Mouse (Mus musculus): ENCODE data around the gene Rcc1. TPM values are rescaled to one million over a fixed set of nuclear protein-coding genes. Genes with fewer than 3 reads are reported as not detected.
A peak's percentile ranks its signal among the peaks of the same experiment; 100 is the strongest.

The Rcc1 gene
- polyA plus RNA-seq, 1 experiment from 2014 or later: 47.1 TPM

DNA sequence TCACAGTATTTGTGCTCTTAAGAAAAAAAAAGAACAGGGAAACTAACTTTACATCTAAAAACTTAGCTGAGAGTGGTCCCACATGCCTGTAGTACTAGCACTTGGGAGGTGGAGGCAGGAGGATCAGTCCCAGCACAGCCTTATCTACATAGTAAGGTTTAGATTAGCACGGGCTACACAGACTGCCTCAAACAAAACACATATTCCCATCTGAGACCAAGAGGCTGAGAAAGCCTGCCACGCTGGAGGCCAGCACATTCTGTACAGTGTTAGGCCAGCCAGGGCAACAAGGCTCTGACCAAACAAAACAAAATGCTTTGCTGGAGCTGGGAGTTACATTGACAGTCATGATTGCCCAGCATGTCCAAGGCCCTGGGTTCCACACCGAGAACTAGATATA lies 30.1 kb upstream of the Rcc1 start:
- no peak overlapping the region for H3K9ac ChIP-seq
- H3K36me3 ChIP-seq: peaks cover 56% of the 10 kb centered on the region
- H3K4me2 ChIP-seq: no peak overlapping the region
- 45% methylated on average over 3 of the region's 3 CpGs for WGBS
- H3K27ac ChIP-seq (ENCODE audit: poor library complexity, severe bottlenecking): no peak overlapping the region
- no peak for ATAC-seq (ENCODE audit: insufficient number of reproducible peaks, low FRiP score)
- no peak overlapping the region for H3K4me3 ChIP-seq
- H3K27me3 ChIP-seq (replicated peaks): no peaks in the 10 kb centered on the region
- H3K4me1 ChIP-seq (replicated peaks): peaks cover 15% of the 10 kb centered on the region
- H3K9me3 ChIP-seq (replicated peaks): no peaks in the 10 kb centered on the region

DNA sequence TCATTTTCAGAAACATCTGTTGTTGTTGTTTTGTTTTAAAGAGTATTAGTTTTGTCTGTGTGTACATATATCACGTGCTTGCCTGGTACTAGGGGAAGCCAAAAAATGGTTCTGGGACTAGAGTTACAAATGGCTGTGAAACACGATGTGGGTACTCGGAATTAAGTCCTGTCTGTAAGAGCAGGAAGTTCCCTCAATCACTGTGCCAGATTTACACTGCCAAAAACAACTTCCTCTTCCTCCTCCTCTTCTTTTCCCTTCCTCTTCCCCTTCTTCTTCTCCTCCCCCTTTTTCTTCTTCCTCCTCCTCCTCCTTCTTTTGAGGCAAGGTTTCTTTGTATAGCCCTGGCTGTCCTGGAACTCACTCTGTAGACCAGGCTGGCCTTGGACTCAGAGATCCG lies 28.9 kb upstream of the Rcc1 start:
- H3K4me2 ChIP-seq: no peak overlapping the region
- no peaks in the 10 kb centered on the region for H3K27me3 ChIP-seq (replicated peaks)
- no peak for ATAC-seq (ENCODE audit: insufficient number of reproducible peaks, low FRiP score)
- H3K27ac ChIP-seq (ENCODE audit: poor library complexity, severe bottlenecking): no peak overlapping the region
- no peak overlapping the region for H3K9ac ChIP-seq
- H3K4me3 ChIP-seq: no peak overlapping the region
- peaks cover 67% of the 10 kb centered on the region for H3K36me3 ChIP-seq
- WGBS: 83% methylated on average over 4 of the region's 4 CpGs
- H3K4me1 ChIP-seq (replicated peaks): peaks cover 7% of the 10 kb centered on the region
- H3K9me3 ChIP-seq (replicated peaks): no peaks in the 10 kb centered on the region

DNA sequence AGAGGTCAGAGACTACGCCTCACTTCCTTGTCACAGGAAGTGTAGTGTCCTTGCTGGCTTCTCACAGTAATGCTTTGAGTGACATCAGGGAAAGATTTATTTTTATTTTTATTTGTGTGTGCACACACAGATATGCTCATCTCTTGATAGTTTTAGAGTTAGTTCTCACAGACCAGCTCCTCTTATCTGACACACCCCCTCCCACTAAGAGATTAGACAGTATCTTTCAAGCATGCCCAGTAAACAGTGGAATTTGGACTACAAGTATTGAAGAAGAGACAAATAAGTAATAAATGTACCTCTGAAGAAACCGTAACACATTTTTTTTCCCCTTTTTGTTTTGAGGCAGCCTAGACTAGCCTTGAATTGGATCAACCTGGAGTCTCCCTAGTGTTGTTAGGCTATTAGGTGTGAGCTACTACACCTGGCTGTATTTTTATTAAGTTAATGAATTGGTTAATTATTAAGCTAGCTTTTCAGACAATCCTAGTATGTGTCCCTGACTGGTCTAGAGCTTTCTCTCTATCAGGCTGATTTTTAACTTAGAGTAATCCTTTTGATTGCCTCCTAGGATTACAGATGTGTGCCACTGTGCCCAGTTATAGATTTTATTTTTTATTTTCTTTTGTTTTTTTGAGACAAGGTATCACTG lies 27.7 kb upstream of the Rcc1 start:
- Histone ChIP-seq H3K9ac (no peak overlapping the region), H3K4me1 (replicated peaks) (peaks cover 5% of the 10 kb centered on the region), H3K27ac (ENCODE audit: poor library complexity, severe bottlenecking) (no peak overlapping the region), H3K4me2 (no peak overlapping the region), H3K9me3 (replicated peaks) (no peaks in the 10 kb centered on the region), H3K4me3 (no peak overlapping the region), H3K27me3 (replicated peaks) (no peaks in the 10 kb centered on the region), H3K36me3 (peaks cover 69% of the 10 kb centered on the region)
- 91% methylated on average over 2 of the region's 2 CpGs for WGBS
- no peak for ATAC-seq (ENCODE audit: insufficient number of reproducible peaks, low FRiP score)

DNA sequence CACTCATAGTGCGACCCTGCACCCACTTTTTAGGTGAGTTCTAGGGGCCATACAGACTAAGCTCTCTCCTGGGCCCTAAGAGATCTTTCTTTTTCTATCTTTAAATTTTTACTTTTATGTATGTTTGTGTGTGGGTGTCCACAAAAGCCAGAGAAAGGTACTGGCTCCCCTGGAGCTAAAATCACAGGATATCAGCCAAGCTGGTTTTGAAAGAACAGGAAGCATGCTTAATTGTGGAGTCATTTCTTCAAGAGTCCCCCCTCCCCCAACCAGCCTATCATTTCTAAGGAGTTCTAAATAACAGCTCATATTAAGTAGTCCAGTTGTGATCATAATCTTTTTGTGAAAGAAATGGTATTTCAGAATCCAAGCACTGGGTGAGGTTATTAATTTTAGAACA lies 20.4 kb upstream of the Rcc1 start:
- no peak for ATAC-seq (ENCODE audit: insufficient number of reproducible peaks, low FRiP score)
- H3K4me3 ChIP-seq: no peak overlapping the region
- H3K9ac ChIP-seq: no peak overlapping the region
- 88% methylated on average over 1 of the region's 1 CpGs for WGBS
- peaks cover 76% of the 10 kb centered on the region for H3K36me3 ChIP-seq
- no peaks in the 10 kb centered on the region for H3K9me3 ChIP-seq (replicated peaks)
- no peak overlapping the region for H3K27ac ChIP-seq (ENCODE audit: poor library complexity, severe bottlenecking)
- H3K27me3 ChIP-seq (replicated peaks): no peaks in the 10 kb centered on the region
- H3K4me2 ChIP-seq: no peak overlapping the region
- H3K4me1 ChIP-seq (replicated peaks): no peaks in the 10 kb centered on the region

DNA sequence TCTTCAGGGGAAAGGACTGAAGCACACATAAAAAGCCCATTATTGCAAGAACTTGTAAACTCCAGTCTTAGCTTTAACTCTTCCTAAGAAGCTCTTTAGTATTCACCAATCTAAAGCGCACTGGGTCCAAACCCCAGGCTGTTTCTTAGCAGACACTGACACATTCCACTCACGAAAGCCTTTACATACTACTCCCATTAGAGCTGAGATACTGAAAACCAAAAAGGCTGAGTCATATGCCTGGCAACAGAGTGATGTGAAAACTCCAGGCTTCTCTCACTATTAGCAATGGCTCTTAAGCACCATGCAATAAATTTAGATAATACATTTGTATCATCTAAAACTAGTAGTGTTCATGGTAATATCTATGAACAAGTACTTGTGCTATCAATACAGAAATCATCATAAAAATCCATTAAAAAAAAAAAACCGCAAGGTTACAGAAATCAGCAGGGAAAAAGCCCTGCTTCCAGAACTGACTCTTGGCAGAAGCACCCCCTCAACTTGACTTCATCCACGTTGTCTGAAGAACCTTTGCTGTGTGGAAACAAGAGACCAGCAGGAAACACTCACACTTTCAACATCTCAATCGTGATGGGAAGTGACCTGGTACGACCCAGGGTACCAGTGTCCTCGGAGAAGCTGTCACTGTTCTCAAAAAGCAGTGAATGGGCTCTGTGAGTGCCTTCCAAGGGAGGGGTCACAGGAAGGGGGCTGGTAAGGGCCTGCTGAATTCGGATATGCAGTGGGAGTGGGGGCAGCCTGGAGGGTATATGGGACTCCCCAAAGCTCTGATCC lies 16.7 kb upstream of the Rcc1 start:
- no peaks in the 10 kb centered on the region for H3K9me3 ChIP-seq (replicated peaks)
- H3K9ac ChIP-seq: no peak overlapping the region
- WGBS: 78% methylated on average over 8 of the region's 8 CpGs
- no peak overlapping the region for H3K27ac ChIP-seq (ENCODE audit: poor library complexity, severe bottlenecking)
- no peak for ATAC-seq (ENCODE audit: insufficient number of reproducible peaks, low FRiP score)
- H3K4me1 ChIP-seq (replicated peaks): no peaks in the 10 kb centered on the region
- H3K4me2 ChIP-seq: no peak overlapping the region
- H3K4me3 ChIP-seq: no peak overlapping the region
- peaks cover 85% of the 10 kb centered on the region for H3K36me3 ChIP-seq
- H3K27me3 ChIP-seq (replicated peaks): no peaks in the 10 kb centered on the region

DNA sequence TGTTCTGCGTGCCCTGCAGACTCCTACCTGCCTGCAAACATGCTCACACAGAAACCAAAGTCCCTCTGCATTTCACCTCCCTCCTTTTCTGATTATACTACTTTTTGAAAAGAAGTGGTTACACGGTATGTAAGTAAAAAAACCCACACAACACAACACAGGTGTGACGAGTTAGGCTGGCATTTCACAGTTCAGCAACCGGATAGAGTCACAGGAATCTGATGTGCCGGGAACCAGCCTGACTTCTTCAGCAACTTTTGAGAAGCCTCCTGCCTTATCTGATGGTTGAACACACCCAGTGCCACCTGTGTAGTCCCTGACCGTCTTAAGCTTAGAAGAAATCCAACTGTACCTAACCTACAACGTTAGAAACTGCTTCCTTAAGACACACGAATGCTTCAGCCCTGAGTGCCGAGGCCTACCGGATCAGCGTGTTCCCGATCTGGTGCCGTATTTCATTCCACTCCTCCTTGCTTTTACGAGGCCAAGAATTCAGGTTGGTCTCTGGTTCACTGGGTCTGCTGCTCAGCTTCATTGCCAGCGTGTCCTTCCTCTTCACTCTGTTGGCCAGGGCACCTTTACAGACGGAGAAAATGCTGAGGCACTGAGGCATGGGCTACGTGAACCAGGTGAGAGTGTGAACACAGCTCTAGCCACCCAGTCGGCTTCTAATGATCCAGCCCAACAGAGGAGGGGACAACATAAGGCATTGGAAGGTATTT lies 14.2 kb upstream of the Rcc1 start:
- no peak overlapping the region for H3K4me2 ChIP-seq
- 91% methylated on average over 18 of the region's 18 CpGs for WGBS
- no peak for ATAC-seq (ENCODE audit: insufficient number of reproducible peaks, low FRiP score)
- H3K27ac ChIP-seq (ENCODE audit: poor library complexity, severe bottlenecking): no peak overlapping the region
- H3K27me3 ChIP-seq (replicated peaks): no peaks in the 10 kb centered on the region
- H3K36me3 ChIP-seq: peaks cover 90% of the 10 kb centered on the region
- H3K4me3 ChIP-seq: no peak overlapping the region
- H3K4me1 ChIP-seq (replicated peaks): no peaks in the 10 kb centered on the region
- no peak overlapping the region for H3K9ac ChIP-seq
- H3K9me3 ChIP-seq (replicated peaks): no peaks in the 10 kb centered on the region

DNA sequence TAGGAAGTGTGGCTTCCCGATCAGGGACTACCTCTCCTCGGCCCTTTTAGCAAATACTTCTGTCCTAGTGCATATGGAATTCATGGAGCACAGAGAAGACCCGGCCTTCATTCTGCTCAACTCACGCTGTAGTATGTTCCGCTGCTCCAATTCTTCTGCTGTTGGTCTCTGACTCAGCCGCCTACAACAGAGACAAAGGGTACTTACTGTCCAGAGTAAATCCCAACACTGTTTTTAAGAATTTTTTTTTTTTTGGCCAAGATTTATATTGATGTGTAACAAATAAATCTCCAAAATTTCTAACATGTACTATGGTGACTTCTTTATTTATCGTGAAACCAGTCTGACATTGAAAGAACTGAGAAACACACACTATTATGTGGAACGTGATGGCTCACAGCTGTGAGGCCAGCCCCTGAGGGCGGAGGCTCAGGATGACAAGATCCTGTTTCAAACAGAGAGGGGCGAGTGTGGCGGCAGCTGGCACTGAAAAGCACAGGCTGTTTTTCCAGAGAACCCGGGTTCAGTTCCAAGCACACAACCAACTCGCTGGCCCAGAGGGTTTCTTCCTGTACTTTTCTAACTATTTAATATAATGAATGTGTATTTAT lies 12.2 kb upstream of the Rcc1 start:
- Histone ChIP-seq H3K4me3 (no peak overlapping the region), H3K36me3 (peaks cover 89% of the 10 kb centered on the region), H3K27ac (ENCODE audit: poor library complexity, severe bottlenecking) (no peak overlapping the region), H3K9ac (no peak overlapping the region), H3K4me2 (no peak overlapping the region), H3K27me3 (replicated peaks) (no peaks in the 10 kb centered on the region), H3K9me3 (replicated peaks) (no peaks in the 10 kb centered on the region), H3K4me1 (replicated peaks) (no peaks in the 10 kb centered on the region)
- no peak for ATAC-seq (ENCODE audit: insufficient number of reproducible peaks, low FRiP score)
- 80% methylated on average over 13 of the region's 13 CpGs for WGBS

DNA sequence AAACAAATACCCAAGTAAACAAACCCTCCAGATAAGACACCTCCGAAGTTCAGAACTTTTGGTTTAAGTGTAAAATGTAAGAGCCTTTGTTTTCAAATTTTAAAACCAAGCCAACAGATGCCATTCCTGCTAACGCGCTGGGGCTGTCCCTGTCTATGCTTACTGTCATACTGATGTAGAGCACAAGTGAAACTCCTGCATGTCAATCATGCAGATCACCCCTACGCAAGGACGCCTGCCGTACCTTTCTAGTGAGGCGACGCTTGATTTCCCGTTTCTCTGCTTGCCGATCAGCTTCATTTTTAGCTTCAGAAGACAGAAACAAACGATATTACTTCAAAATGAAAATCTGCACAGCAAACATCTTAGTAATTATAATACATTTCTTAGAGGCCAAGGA lies 10.1 kb upstream of the Rcc1 start:
- H3K27ac ChIP-seq (ENCODE audit: poor library complexity, severe bottlenecking): no peak overlapping the region
- H3K4me1 ChIP-seq (replicated peaks): peaks cover 3% of the 10 kb centered on the region; the same call in 1 of the 2 replicates
- peaks cover 88% of the 10 kb centered on the region for H3K36me3 ChIP-seq
- H3K4me2 ChIP-seq: no peak overlapping the region
- no peaks in the 10 kb centered on the region for H3K27me3 ChIP-seq (replicated peaks)
- no peak overlapping the region for H3K9ac ChIP-seq
- H3K4me3 ChIP-seq: no peak overlapping the region
- WGBS: 95% methylated on average over 11 of the region's 11 CpGs
- no peaks in the 10 kb centered on the region for H3K9me3 ChIP-seq (replicated peaks)
- no peak for ATAC-seq (ENCODE audit: insufficient number of reproducible peaks, low FRiP score)

DNA sequence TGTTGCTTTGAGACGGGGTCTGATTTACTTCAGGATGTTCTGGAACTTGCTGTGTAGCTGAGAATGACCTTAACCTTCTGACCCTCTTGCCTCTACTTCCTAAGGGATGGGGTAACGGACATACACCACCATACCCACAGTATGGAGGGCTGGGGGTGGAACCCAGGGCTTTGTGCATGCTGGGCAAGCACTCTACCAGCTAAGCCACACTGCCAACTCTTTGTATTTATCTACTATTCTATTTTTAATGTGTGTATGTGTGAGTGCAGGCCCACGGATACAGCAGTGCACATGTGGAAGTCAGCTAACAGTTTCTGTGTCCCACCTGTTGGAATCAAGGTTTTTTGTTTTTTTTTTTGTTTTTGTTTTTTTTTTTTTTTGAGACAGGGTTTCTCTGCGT lies 6.1 kb upstream of the Rcc1 start:
- no peak overlapping the region for H3K9ac ChIP-seq
- H3K4me1 ChIP-seq (replicated peaks): peaks cover 4% of the 10 kb centered on the region; the same call in 1 of the 2 replicates
- ATAC-seq (ENCODE audit: insufficient number of reproducible peaks, low FRiP score): no peak
- peak overlapping the region; percentile 23; the same call in 1 of the 2 replicates for H3K27ac ChIP-seq (ENCODE audit: poor library complexity, severe bottlenecking)
- no peak overlapping the region for H3K4me3 ChIP-seq
- H3K9me3 ChIP-seq (replicated peaks): no peaks in the 10 kb centered on the region
- no peaks in the 10 kb centered on the region for H3K27me3 ChIP-seq (replicated peaks)
- WGBS: 82% methylated on average over 4 of the region's 4 CpGs
- peaks cover 69% of the 10 kb centered on the region for H3K36me3 ChIP-seq
- no peak overlapping the region for H3K4me2 ChIP-seq

DNA sequence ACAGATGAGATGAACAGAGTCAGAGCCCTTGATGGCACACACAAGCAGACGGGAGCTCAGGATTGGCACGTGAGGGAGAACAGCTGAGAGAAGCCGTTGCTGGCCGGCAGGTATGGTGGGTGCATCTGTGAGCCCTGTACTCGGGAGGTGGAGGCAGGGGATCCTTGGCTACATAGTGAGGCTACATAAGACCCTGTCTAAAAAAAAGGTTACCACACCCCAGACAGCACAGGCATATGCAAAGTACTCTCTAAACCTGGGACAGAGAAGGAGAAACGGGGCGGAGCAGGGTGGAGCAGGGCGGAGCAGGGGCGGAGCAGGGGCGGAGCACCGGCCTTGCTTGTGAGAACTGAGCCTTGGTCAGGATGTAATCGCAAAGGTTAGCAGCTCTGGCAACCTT lies 2.8 kb upstream of the Rcc1 start:
- Histone ChIP-seq H3K27me3 (replicated peaks) (no peaks in the 10 kb centered on the region), H3K9me3 (replicated peaks) (no peaks in the 10 kb centered on the region), H3K9ac (no peak overlapping the region), H3K4me1 (replicated peaks) (peaks cover 23% of the 10 kb centered on the region), H3K36me3 (peaks cover 49% of the 10 kb centered on the region), H3K27ac (ENCODE audit: poor library complexity, severe bottlenecking) (no peak overlapping the region), H3K4me3 (no peak overlapping the region), H3K4me2 (no peak overlapping the region)
- 35% methylated on average over 12 of the region's 12 CpGs for WGBS
- ATAC-seq (ENCODE audit: insufficient number of reproducible peaks, low FRiP score): peak; percentile 76

DNA sequence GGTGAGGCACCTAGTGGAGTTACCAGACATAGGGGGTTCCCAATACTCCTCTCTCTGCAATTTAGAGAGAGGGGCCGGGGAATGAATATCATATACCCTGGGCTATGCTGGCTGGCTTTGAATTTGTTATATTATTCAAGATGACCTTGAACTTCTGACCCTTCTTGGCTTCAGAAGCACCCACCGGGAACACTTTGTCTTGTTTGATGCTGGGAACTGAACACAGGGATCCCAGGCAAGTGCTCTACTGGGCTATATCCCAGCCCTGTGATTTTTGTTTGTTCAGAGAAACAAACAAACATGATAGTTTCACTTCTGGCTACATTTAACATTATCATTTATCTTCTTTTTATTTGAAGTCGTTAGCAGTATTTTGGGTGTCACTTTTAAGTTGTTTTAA lies 2.0 kb upstream of the Rcc1 start:
- no peak for ATAC-seq (ENCODE audit: insufficient number of reproducible peaks, low FRiP score)
- no peak overlapping the region for H3K27ac ChIP-seq (ENCODE audit: poor library complexity, severe bottlenecking)
- H3K4me2 ChIP-seq: no peak overlapping the region
- no peaks in the 10 kb centered on the region for H3K27me3 ChIP-seq (replicated peaks)
- no peaks in the 10 kb centered on the region for H3K9me3 ChIP-seq (replicated peaks)
- no peak overlapping the region for H3K9ac ChIP-seq
- WGBS: 84% methylated on average over 3 of the region's 3 CpGs
- H3K4me3 ChIP-seq: no peak overlapping the region
- H3K4me1 ChIP-seq (replicated peaks): peaks cover 27% of the 10 kb centered on the region
- H3K36me3 ChIP-seq: peaks cover 50% of the 10 kb centered on the region
